Mouse (Mus musculus) lung, adult 2 months (tissue): ENCODE data around the gene U2af2.

Source experiments
- CTCF ChIP-seq: fragments of 200-500 bp; IDR thresholded peaks from 2 replicates; pipeline ENCODE4 v1.5.1; 2011; ENCODE audit warnings: mild to moderate bottlenecking, low read length, control low read depth; ENCODE audit not compliant: insufficient read depth
- POLR2A ChIP-seq: fragments of 200-500 bp; IDR thresholded peaks from 2 replicates; pipeline ENCODE4 v1.6.1; 2011; ENCODE audit warnings: low read depth, mild to moderate bottlenecking, control low read depth, low read length, borderline replicate concordance; ENCODE audit errors: extremely low read depth

GRCm38 (mm10) chr7:5031496-5031895, 30.4 kb upstream of the U2af2 start:
- TF ChIP-seq POLR2A (no peak), CTCF (no peak)
